Mouse (Mus musculus): ENCODE results near the gene Sirt3. TPM values are rescaled to one million over a fixed set of nuclear protein-coding genes. Genes with fewer than 3 reads are reported as not detected.

Gene Sirt3
- total RNA-seq (2021) (10 to 100 TPM; 28.3 to 35.6 TPM), polyA plus RNA-seq (2012; rRNA removed) (41.2 and 47.4 TPM in 2 replicates)
- long read RNA-seq, transcript Sirt3-202 (7 exons, 1,416 nt): major isoform, 14 of 40 reads
- long read RNA-seq, partial matches to known transcripts: 1 of 40 reads
- long read RNA-seq, other reads (novel, unspliced or antisense): 24 of 40 reads

DNA sequence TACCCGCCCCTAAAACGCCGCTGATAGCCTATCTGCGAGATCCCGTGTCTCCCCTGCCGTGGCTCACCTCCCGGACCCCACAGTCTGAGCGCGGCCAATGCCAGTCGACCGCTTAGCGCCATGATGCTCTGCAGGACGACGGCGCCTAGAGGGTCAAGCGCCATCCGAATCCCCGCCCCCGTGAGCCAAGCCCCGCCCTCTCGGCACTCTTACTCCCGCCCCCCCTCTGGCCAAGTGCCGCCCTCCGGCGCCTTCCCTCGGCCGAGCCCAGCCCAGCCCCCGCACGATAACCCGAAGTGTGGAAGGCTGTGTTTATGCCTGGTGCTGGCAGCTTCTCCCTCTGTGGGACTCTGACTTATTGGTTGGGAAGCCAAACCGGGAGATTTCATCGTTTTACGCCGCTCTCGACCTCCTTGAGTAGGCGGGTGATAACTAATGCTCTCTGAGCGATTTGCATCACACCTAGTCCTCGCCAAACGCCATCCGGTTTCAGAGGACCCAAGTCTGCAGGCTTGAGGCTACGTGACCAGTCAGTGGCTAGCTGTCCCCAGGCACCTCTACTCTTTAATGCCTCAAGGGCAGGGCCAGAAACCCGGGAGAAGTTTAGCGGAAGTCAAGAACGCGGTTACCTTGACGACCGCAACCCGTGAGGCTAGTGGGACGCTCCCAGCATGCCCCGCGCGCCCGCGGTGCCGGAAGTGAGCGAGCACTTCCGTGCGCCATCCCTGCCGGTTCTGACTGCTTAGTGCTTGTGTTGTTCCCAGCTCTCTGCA lies at the start of gene Sirt3, which contains the start of gene Psmd13:
Sirt3 (minus strand) TSS at position 614 of the 773 bp plus-strand sequence.
Psmd13 (plus strand) TSS at position 273 of the 773 bp plus-strand sequence.
- DNase-seq: peak; percentile 95

DNA sequence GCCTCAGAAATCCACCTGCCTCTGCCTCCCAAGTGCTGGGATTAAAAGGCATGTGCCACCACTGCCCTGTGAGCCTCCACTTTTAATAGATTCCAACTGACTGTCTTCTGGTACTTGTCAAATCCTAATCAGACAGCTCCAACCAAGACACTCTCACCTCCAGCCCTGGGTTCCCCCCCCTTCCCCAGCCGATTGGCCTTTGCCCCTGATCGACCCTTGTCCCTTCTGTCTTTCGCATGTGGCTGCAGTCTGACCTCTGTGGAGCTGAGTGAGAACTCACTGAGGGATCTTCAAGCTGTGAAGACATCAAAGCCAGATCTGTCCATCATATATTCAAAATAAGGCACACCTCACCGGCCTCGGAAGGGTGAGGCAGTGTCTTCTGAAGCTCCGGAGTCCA lies 45.1 kb upstream of the Sirt3 start:
- no peak for DNase-seq

DNA sequence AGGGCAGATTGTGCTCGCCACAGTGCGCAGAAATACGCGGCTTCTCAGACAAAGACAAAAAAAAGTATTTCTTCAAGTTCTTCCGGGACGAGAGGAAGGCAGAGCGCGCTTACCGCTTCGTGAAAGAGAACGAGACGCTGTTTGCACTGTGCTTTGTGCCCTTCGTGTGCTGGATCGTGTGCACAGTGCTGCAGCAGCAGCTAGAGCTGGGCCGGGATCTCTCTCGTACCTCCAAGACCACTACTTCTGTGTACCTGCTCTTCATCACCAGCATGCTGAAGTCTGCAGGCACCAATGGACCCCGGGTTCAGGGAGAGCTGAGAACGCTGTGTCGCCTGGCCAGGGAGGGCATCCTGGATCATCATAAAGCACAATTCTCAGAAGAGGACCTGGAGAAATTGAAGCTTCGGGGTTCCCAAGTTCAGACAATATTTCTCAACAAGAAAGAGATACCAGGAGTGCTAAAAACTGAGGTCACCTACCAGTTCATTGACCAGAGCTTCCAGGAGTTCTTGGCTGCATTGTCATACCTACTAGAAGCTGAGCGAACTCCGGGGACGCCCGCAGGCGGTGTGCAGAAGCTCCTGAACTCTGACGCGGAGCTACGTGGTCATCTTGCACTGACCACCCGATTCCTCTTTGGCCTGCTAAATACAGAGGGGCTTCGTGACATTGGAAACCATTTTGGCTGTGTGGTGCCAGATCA lies 41.1 kb upstream of the Sirt3 start:
- no peak for DNase-seq

DNA sequence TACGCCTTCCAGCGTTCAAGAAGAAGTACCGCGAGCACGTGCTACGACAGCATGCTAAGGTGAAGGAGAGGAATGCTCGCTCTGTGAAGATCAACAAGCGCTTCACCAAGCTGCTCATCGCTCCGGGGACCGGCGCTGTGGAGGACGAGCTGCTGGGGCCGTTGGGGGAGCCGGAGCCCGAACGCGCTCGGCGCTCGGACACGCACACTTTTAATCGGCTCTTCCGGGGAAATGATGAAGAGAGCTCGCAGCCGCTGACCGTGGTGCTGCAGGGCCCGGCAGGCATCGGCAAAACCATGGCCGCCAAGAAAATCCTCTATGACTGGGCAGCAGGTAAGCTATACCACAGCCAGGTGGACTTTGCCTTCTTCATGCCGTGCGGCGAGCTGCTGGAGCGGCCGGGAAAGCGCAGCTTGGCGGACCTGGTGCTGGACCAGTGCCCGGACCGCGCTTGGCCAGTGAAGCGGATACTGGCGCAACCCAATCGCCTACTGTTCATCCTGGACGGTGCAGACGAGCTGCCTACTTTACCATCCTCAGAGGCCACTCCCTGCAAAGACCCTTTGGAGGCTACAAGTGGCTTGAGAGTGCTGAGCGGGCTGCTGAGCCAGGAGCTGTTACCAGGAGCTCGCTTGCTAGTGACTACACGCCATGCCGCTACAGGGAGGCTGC lies 40.4 kb upstream of the Sirt3 start:
- peak; percentile 78 for DNase-seq

DNA sequence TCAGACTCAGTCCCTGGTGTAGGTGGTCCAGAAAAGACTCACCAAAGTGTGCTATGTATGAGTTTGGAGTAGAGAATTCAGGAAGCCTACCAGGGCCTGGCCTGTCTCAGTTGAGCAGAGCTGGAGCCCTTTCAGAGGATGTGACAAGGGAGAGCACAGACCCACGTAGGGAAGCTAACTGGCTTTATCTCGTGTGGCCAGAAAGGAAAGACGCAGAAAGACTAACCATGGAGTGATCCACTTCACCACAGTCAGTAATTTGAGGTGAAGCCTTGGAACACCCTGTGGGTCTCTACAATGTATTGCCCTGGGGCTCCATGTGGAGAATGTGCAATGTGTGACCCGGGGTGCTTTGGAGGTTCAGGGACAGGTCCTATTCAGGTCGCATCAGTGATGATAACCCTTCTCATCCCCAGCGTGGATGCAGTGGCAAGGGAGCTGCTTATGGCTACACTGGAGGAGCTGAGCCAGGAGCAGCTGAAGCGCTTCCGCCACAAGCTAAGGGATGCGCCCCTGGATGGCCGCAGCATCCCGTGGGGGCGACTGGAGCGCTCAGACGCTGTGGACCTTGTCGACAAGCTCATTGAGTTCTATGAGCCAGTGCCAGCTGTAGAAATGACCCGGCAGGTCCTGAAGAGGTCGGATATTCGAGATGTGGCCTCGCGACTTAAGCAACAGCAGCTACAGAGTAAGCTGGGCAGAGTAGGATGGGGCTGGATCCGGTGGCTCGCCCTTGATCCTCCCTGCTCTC lies 39.3 kb upstream of the Sirt3 start:
- no peak for DNase-seq

DNA sequence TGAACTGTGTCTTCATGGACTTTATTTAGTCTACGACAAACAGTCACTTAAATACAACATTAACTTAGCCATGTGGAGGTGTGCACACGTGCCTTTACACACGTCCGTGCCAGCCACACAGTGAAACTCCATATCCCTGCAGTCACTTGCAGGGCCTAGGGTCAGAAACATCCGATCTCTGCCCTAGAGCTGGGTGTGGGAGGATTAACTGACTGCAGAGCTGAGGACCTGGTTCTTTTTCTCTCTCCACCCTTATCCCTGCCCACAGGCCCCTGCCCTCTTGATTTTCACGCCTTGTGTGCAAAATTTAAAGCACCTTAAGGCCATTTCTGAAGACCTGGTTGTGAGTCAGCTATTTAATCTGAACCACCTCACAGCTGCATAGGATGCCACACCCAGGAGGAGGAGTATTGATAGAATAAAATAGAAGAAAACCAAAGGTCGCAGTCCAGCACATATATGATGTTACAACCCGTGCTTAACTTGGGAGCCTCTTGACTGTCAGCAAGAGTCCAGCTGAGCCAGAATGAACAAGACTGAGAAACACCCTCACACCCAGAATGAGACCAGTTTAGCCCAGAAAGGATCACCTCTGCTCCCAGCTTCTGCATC lies 38.4 kb upstream of the Sirt3 start, which contains the start of gene Nlrp6:
Nlrp6 (plus strand) TSS at position 485 of the 612 bp plus-strand sequence.
- DNase-seq: no peak

DNA sequence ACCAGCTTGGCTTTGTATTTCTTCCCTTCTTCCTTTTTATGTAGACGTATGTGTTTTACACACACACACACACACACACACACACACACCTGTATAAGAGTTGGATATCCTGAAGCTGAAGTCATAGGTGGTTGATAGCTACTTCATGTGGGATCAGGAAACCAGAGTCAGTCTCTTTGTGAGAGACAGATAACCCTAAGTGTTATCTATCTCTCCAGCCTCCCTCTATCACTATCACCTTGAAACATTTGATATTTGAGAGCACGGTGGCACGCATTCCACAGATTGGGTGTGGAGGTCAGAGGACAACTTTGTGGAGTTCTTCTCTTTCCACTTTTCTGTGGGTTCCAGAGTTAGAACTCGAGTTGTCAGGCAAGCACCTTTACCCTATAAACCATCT lies 37.8 kb upstream of the Sirt3 start:
- no peak for DNase-seq

DNA sequence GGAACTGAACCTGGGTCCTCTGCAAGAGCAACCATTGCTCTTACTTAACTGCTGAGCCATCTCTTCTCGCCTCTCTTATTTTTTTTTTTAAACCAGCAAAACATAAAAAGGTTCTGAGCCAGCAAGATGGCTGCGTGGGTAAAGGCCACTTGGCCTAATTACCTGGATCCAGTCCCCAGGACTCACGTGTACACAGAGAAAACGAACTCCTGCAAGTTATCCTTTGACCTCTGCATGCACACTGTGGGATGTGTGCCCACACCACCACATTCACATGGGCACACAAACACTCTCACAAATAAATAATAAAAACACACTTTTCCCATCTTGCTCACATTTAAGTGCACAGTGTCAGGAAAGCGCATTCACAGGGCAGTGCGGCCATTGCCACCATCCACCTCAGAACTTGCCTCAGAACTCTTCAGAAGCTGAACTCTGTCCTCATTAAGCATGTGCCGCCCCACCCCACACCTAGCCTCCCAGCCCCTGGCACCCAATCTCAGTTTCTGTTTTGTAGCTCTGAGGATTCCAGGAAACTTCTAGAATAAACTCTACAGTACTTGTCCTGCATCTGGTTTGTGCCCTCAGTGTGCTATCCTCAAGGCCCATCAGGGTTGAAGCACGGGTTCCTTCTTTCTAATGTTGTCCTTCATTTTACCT lies 32.1 kb upstream of the Sirt3 start:
- no peak for DNase-seq

DNA sequence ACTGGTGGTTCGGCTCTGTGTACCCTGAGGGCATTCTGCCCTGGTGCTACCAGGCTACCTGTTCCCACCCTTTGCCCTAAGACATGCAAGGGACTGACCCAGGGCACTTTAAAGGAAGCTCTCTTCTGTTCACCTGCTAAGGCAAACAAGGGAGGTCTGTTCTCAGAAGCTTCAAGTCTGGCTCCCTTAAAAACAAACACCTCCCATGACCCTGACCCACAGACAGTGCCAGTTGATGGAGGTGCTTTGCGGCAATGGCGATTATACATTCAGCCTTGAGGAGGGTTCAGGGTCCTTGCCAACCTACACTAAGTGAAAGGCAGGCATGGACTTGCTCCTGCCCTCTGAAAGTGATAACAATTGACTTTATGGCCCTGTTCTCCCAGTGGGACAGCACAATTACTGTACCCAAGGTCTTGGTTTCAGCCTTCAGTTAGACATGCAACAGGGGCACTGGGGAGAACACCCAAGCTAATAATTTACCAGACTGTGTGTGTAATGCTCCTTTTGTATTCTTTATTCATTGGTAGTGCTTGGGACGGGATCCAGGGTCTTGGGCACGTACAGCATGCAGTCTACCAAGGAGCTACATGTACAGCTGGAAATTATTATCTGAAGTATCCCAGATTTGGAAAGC lies 30.9 kb upstream of the Sirt3 start:
- DNase-seq: no peak

DNA sequence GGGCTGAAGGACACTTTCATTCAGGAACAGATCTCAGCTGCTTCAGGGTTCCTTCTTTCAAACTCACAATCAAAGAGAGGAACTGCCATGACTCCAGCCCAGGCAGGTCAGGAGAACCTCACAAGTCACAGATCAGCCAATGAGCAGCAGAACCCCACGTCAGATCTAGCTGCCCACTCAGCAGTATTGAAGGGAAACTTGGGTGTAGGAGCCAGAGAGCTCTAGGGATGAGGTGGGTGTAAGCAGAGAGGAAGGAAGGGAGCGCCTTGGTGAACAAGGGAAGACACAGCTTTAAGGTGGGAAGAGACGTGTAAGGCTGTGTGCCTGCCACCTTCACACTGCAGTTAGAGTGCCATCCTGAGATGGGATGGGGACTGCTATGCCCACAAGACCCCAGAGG lies 30.2 kb upstream of the Sirt3 start:
- no peak for DNase-seq

DNA sequence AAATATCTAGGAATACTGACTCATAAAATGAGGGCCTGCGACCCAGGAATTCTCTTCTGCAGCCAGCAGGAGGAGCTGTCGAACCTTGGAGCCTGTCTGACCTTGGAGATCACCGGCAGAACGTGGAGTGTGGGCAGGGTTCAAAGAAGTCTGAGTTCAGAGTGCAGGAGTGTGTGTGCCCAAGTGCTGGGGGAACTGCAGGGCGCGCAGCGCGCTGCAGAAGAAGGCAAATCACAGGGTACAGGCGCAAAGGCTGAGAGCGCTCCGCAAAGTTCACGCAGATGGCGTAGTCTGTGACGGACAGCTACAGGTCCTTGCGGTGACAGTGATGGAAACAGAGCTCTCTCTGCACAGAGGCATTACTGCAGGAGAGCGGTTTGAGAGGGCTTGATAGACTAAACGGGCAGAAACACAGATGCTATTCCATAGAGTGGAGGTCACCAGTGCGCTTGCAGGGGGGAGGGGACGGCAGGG lies 26.6 kb upstream of the Sirt3 start:
- DNase-seq: peak; percentile 89

DNA sequence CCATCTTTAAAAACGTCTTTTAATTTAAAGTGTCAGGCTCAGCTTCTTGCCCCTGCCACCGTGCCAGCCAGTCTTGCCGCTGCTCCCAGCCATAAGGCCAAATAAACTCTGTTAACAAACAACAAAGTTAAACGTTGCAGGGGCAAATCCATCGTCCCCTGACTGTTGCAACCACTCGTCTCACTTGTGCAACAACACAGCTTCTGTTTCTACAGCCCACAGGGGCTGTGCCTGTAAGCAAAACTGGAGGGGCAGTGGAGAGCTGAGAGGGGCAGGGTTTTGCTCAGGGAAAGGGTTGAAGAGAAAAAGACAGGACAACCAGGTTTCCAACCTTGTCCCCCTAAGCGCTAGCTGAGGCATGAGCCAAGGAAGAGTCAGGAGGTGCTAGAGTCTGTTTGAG lies 26.1 kb upstream of the Sirt3 start:
- DNase-seq: no peak

DNA sequence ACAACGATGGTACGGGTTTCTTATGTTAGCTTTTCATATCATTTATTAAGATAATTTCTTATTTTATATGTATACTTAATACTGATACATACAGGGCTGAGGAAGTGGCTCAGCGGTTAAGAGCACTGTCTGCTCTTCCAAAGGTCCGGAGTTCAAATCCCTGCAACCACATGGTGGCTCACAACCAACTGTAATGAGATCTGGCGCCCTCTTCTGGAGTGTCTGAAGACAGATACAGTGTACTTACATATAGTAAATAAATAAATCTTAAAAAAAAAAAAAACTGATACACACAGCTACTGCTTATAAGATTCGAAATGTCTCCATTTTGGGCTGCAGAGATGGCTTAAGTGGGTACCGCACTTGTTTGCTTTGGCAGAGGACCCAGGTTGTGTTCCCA lies 25.6 kb upstream of the Sirt3 start:
- DNase-seq: no peak

DNA sequence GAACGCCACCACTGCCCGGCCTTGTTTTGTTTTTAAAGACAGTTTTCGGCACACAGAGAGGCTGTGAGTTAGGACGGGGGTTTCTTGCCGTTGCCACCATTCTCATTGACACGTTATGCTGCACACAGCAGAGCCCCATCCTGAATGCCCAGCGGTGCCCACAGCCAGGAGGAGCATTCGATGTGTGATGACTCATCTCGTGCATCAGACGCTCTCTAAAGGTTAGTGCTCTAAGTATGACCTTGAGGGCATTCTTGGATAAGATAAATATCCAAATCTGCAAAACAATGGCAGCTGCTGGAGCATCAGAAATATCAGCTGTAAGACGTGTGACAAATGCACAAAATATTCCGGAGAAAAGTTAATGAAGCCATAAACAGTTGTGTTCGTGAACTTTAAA lies 25.0 kb upstream of the Sirt3 start:
- peak; percentile 80 for DNase-seq

DNA sequence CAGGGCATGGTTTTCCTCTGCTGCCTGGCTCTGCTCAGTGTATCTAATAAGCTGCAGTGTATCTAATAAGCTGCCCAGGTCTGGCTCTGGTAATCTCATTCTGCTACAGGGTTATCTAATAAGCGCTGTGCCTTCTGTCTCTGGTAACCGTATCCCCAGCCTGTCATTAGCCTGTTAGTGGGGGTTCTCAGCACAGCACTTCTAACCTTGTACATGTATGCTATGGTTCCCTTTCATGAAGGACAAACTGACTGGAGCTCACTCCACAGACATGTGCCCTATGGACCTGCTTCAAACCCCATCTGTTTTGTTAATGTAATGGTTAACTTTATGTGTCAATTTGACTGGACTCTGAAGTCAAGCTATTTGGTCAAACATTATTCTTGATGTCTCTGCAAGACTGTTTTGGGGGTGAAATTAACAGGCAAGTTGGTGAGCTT lies 23.6 kb upstream of the Sirt3 start:
- DNase-seq: no peak

DNA sequence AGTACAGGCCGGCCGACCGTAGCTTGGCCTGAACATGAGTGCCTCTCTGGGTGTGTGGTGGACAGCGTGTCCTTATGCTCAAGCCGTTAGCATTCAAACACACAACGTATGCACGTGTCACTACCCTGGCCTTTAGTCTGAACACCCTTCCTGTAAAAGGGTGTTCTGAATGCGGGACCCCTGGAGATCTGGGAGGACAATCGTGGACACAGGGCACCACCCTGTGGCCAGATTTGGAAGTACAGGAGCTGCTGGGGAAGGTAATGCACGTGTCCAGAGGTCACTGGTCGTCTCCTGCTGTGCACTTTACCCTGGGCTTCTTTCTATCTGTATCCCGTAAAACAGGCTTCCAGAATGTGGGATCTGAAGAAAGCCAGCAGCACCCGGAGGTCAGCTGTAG lies 21.1 kb upstream of the Sirt3 start:
- DNase-seq: peak; percentile 78

DNA sequence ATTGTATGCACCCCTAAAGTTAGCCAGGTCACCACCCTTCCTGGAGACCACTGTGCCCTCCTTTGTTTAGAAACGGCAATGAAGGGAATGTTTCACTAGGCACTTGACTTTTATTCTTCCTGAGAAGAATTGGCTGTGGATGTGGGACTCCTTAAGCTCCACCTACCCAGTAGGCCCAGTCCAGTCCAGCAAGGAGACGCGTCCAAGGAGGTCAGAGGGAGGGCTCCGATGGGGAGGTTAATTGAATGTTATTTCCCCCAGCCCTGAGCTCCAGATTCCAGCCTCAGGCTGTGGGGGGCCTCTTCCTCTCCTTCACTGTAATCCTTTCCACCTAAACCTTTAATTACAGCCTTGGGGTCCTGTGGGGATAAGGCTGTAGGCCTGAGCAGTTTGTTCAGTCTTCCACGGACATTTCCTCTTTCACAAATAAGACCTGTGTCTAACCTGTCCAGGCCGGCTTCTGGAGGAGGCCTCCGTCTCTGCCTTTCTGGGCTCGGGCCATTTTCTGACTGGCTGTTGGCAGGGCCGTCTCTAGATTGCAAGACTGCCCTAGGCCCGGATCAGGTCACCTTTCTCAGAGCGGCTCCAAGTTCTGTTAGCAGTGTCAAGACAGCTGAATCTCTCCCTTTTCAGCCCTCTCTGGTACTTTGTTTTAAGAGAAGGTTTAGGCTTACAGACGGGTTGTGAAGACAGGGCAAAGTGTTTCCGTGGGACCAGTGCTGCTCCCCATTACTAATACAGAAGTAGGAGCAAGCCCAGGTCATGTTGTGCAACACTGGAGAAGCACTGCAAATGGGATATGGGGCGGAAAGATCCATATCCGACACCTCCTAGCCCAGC lies 20.1 kb upstream of the Sirt3 start:
- DNase-seq: peak; percentile 51

DNA sequence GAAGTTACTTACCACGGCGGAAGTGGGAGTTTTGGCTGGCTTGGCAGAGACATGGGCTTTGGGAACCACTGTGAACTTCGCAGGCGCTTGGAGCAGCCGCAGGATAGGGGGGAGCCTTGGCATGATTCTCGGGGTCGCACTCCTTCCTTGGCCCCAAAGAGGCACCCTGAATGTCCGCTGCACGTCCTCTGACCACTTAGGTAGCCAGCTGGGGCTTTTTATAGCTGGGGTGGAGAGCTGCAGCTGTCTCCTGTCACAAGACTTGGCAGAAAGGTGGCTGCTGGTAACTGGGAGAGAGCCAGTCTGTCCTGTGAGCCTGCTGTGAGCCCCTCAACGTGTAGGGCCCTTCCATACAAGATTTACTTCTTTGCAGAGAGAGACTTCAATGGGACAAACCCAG lies 18.1 kb upstream of the Sirt3 start, which contains the start of gene Cox8b:
Cox8b (minus strand) TSS at position 227 of the 400 bp plus-strand sequence.
- no peak for DNase-seq

DNA sequence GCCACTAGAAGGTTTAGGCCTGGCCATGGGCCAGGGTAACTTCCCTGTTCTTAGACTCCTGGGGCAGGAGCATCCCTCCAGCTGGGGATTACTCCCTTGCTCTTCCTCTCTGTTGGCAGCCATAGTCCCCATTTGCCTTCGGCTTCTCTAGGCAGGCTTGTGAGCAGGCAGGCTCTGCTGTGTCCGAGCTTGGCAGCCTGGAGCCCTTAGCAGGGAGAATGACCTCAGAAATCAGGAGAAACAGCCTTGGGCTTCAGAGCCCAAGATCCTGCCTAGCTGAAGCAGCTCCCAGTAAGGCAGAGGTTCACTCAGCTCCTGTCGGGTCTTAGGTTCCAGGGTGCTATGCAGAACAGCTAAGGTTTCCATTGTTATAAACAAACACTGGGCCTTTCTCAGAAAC lies 17.0 kb upstream of the Sirt3 start:
- DNase-seq: peak; percentile 47
